Mouse (Mus musculus): ENCODE results near the gene Hdgfl3. TPM values are rescaled to one million over a fixed set of nuclear protein-coding genes. Genes with fewer than 3 reads are reported as not detected.

Gene Hdgfl3
- polyA plus RNA-seq, 1 experiment from 2014 or later: 0.66 TPM

- WGBS (ENCODE audit: insufficient replicate concordance): 73% methylated on average over 6 of the region's 6 CpGs
- Histone ChIP-seq H3K36me3 (no peaks in the 10 kb centered on the region), H3K27ac (no peak overlapping the region), H3K4me2 (no peak overlapping the region), H3K9me3 (replicated peaks) (no peaks in the 10 kb centered on the region), H3K4me1 (replicated peaks) (peaks cover 10% of the 10 kb centered on the region), H3K27me3 (peaks cover 56% of the 10 kb centered on the region), H3K9ac (no peak overlapping the region), H3K4me3 (replicated peaks) (no peak overlapping the region)
- no peak for DNase-seq
- ATAC-seq (ENCODE audit: low read depth): no peak
Measured at GRCm38 (mm10) chr7:81865937-81866336, 68.3 kb downstream of the Hdgfl3 start.

- no peak for DNase-seq
- Histone ChIP-seq H3K27me3 (peaks cover 61% of the 10 kb centered on the region), H3K9ac (no peak overlapping the region), H3K4me3 (replicated peaks) (no peak overlapping the region), H3K36me3 (no peaks in the 10 kb centered on the region), H3K4me1 (replicated peaks) (peaks cover 13% of the 10 kb centered on the region), H3K27ac (no peak overlapping the region), H3K9me3 (replicated peaks) (no peaks in the 10 kb centered on the region), H3K4me2 (no peak overlapping the region)
- ATAC-seq (ENCODE audit: low read depth): no peak
- WGBS (ENCODE audit: insufficient replicate concordance): 72% methylated on average over 6 of the region's 6 CpGs
Measured at GRCm38 (mm10) chr7:81864552-81864951, 69.7 kb downstream of the Hdgfl3 start.

GRCm38 (mm10) chr7:81862587-81863583 is 71.4 kb downstream of the Hdgfl3 start:
- H3K4me1 ChIP-seq (replicated peaks): peaks cover 26% of the 10 kb centered on the region
- no peak overlapping the region for H3K9ac ChIP-seq
- H3K36me3 ChIP-seq: no peaks in the 10 kb centered on the region
- H3K4me3 ChIP-seq (replicated peaks): 0 out of 2 replicates have a peak overlapping the region, but pooled peaks have one; percentile 18
- H3K4me2 ChIP-seq: peak overlapping the region; percentile 44
- no peaks in the 10 kb centered on the region for H3K9me3 ChIP-seq (replicated peaks)
- H3K27ac ChIP-seq: peak overlapping the region; percentile 29; the same call in 1 of the 2 replicates
- peaks cover 69% of the 10 kb centered on the region for H3K27me3 ChIP-seq
- 24% methylated on average over 24 of the region's 24 CpGs for WGBS (ENCODE audit: insufficient replicate concordance)
- DNase-seq (no peak), ATAC-seq (ENCODE audit: low read depth) (peak; percentile 25; the same call in 1 of the 2 replicates)

- Histone ChIP-seq H3K4me3 (replicated peaks) (no peak overlapping the region), H3K36me3 (no peaks in the 10 kb centered on the region), H3K9me3 (replicated peaks) (no peaks in the 10 kb centered on the region), H3K27me3 (peaks cover 72% of the 10 kb centered on the region), H3K4me2 (no peak overlapping the region), H3K27ac (no peak overlapping the region), H3K4me1 (replicated peaks) (peaks cover 26% of the 10 kb centered on the region), H3K9ac (no peak overlapping the region)
- no peak for DNase-seq
- WGBS (ENCODE audit: insufficient replicate concordance): 52% methylated on average over 4 of the region's 4 CpGs
- ATAC-seq (ENCODE audit: low read depth): no peak
Measured at GRCm38 (mm10) chr7:81861921-81862320, 72.4 kb downstream of the Hdgfl3 start.

- Histone ChIP-seq H3K4me3 (replicated peaks) (no peak overlapping the region), H3K9me3 (replicated peaks) (no peaks in the 10 kb centered on the region), H3K9ac (no peak overlapping the region), H3K4me2 (peak overlapping the region; percentile 71; the same call in 1 of the 2 replicates), H3K36me3 (no peaks in the 10 kb centered on the region), H3K27ac (no peak overlapping the region), H3K27me3 (peaks cover 71% of the 10 kb centered on the region), H3K4me1 (replicated peaks) (peaks cover 26% of the 10 kb centered on the region)
- 58% methylated on average over 2 of the region's 2 CpGs for WGBS (ENCODE audit: insufficient replicate concordance)
- no peak for ATAC-seq (ENCODE audit: low read depth)
- DNase-seq: no peak
Measured at GRCm38 (mm10) chr7:81861461-81861860, 72.8 kb downstream of the Hdgfl3 start.

GRCm38 (mm10) chr7:81860996-81861395 is 73.3 kb downstream of the Hdgfl3 start:
- Histone ChIP-seq H3K4me2 (peak overlapping the region; percentile 71), H3K36me3 (no peaks in the 10 kb centered on the region), H3K9ac (no peak overlapping the region), H3K4me1 (replicated peaks) (peaks cover 26% of the 10 kb centered on the region), H3K27me3 (peaks cover 74% of the 10 kb centered on the region), H3K27ac (no peak overlapping the region), H3K4me3 (replicated peaks) (no peak overlapping the region), H3K9me3 (replicated peaks) (no peaks in the 10 kb centered on the region)
- WGBS (ENCODE audit: insufficient replicate concordance): 29% methylated on average over 5 of the region's 5 CpGs
- DNase-seq (no peak), ATAC-seq (ENCODE audit: low read depth) (no peak)

- H3K27ac ChIP-seq: peak overlapping the region; percentile 53; the same call in 1 of the 2 replicates
- H3K9ac ChIP-seq: no peak overlapping the region
- H3K36me3 ChIP-seq: no peaks in the 10 kb centered on the region
- peak overlapping the region; percentile 61 for H3K4me3 ChIP-seq (replicated peaks)
- H3K4me2 ChIP-seq: peak overlapping the region; percentile 71
- peaks cover 78% of the 10 kb centered on the region for H3K27me3 ChIP-seq
- no peak for DNase-seq
- H3K4me1 ChIP-seq (replicated peaks): peaks cover 26% of the 10 kb centered on the region
- ATAC-seq (ENCODE audit: low read depth): peak; percentile 27; the same call in 1 of the 2 replicates
- WGBS (ENCODE audit: insufficient replicate concordance): 14% methylated on average over 11 of the region's 11 CpGs
- no peaks in the 10 kb centered on the region for H3K9me3 ChIP-seq (replicated peaks)
Measured at GRCm38 (mm10) chr7:81860071-81860470, 74.2 kb downstream of the Hdgfl3 start.

- H3K27ac ChIP-seq: peak within 1 kb of the TSS; percentile 53
- under 1% methylated on average over 64 of the region's 64 CpGs for WGBS (ENCODE audit: insufficient replicate concordance)
- ATAC-seq (ENCODE audit: low read depth) (peak; percentile 32; the same call in 1 of the 2 replicates), DNase-seq (no peak)
- peak within 1 kb of the TSS; percentile 50 for H3K9ac ChIP-seq
- H3K9me3 ChIP-seq (replicated peaks): no peaks in the 10 kb centered on the region
- peaks cover 30% of the 10 kb centered on the region for H3K4me1 ChIP-seq (replicated peaks)
- no peaks in the 10 kb centered on the region for H3K36me3 ChIP-seq
- H3K4me3 ChIP-seq (replicated peaks): peak within 1 kb of the TSS; percentile 61
- peaks cover 78% of the 10 kb centered on the region for H3K27me3 ChIP-seq
- peak within 1 kb of the TSS; percentile 71 for H3K4me2 ChIP-seq
Measured at GRCm38 (mm10) chr7:81858968-81859721, 75.1 kb downstream of the Hdgfl3 start, which contains the start of gene Tm6sf1. Tm6sf1 (plus strand) TSS chr7:81859001.

GRCm38 (mm10) chr7:81858236-81858635 is 76.0 kb downstream of the Hdgfl3 start:
- H3K4me1 ChIP-seq (replicated peaks): peaks cover 30% of the 10 kb centered on the region
- H3K27ac ChIP-seq: no peak overlapping the region
- DNase-seq (no peak), ATAC-seq (ENCODE audit: low read depth) (no peak)
- H3K4me3 ChIP-seq (replicated peaks): no peak overlapping the region
- peaks cover 76% of the 10 kb centered on the region for H3K27me3 ChIP-seq
- no peak overlapping the region for H3K9ac ChIP-seq
- no peaks in the 10 kb centered on the region for H3K36me3 ChIP-seq
- peak overlapping the region; percentile 71 for H3K4me2 ChIP-seq
- WGBS (ENCODE audit: insufficient replicate concordance): 12% methylated on average over 9 of the region's 9 CpGs
- no peaks in the 10 kb centered on the region for H3K9me3 ChIP-seq (replicated peaks)

- 63% methylated on average over 4 of the region's 4 CpGs for WGBS (ENCODE audit: insufficient replicate concordance)
- H3K27ac ChIP-seq: no peak overlapping the region
- H3K36me3 ChIP-seq: no peaks in the 10 kb centered on the region
- peaks cover 21% of the 10 kb centered on the region for H3K4me1 ChIP-seq (replicated peaks)
- no peak overlapping the region for H3K4me3 ChIP-seq (replicated peaks)
- H3K27me3 ChIP-seq: peaks cover 56% of the 10 kb centered on the region
- H3K9me3 ChIP-seq (replicated peaks): no peaks in the 10 kb centered on the region
- ATAC-seq (ENCODE audit: low read depth) (no peak), DNase-seq (no peak)
- H3K4me2 ChIP-seq: no peak overlapping the region
- no peak overlapping the region for H3K9ac ChIP-seq
Measured at GRCm38 (mm10) chr7:81856221-81856620, 78.1 kb downstream of the Hdgfl3 start.

- Histone ChIP-seq H3K9me3 (replicated peaks) (no peaks in the 10 kb centered on the region), H3K36me3 (no peaks in the 10 kb centered on the region), H3K27me3 (peaks cover 51% of the 10 kb centered on the region), H3K4me1 (replicated peaks) (peaks cover 21% of the 10 kb centered on the region), H3K27ac (no peak within 1 kb of the TSS), H3K4me2 (peak within 1 kb of the TSS; percentile 37), H3K4me3 (replicated peaks) (no peak within 1 kb of the TSS), H3K9ac (no peak within 1 kb of the TSS)
- ATAC-seq (ENCODE audit: low read depth): no peak
- no peak for DNase-seq
- WGBS (ENCODE audit: insufficient replicate concordance): 58% methylated on average over 1 of the region's 1 CpGs
Measured at GRCm38 (mm10) chr7:81855694-81856093, 78.6 kb downstream of the Hdgfl3 start, which contains the start of gene Gm10160. Gm10160 (minus strand) TSS chr7:81855794.

Measured in liver, embryonic 13.5 days (tissue).